Mouse (Mus musculus) liver, adult 2 months (tissue): Measurements from ENCODE around the gene Dnajc13. TPM values are rescaled to one million over a fixed set of nuclear protein-coding genes. Genes with fewer than 3 reads are reported as not detected.

Experiments
- DNase-seq: peaks from one replicate; pipeline ENCODE4 v3.0.0-alpha.2; 2011; ENCODE audit warnings: low read depth, low spot score; ENCODE audit errors: extremely low read depth
- H3K27ac ChIP-seq: fragments of 200-500 bp; replicated peaks from 2 replicates; pipeline ENCODE4 v1.5.1; 2012; ENCODE audit warnings: low read depth, mild to moderate bottlenecking, control low read depth, inconsistent platforms, low read length; ENCODE audit not compliant: insufficient read depth
- H3K27me3 ChIP-seq: fragments of 200-500 bp; 2 replicates; pipeline ENCODE4 v1.6.1; 2012; ENCODE audit warnings: mild to moderate bottlenecking, moderate library complexity, low read length, inconsistent platforms; ENCODE audit not compliant: control insufficient read depth, insufficient read depth
- H3K36me3 ChIP-seq: fragments of 200-500 bp; 2 replicates; pipeline ENCODE4 v1.6.1; 2012; ENCODE audit warnings: low read length, inconsistent platforms; ENCODE audit not compliant: control insufficient read depth, insufficient read depth
- H3K4me1 ChIP-seq: fragments of 200-500 bp; 2 replicates; pipeline ENCODE4 v1.6.1; 2011; ENCODE audit warnings: low read length; ENCODE audit not compliant: control insufficient read depth, insufficient read depth
- H3K4me3 ChIP-seq: fragments of 200-500 bp; 2 replicates; pipeline ENCODE4 v1.5.1; 2011; ENCODE audit warnings: low read depth, mild to moderate bottlenecking, control low read depth, low read length, moderate library complexity; ENCODE audit not compliant: insufficient read depth
- H3K79me2 ChIP-seq: fragments of 200-500 bp; 2 replicates; pipeline ENCODE4 v1.6.1; 2012; ENCODE audit warnings: inconsistent platforms, mild to moderate bottlenecking, low read length, moderate library complexity; ENCODE audit not compliant: control insufficient read depth, insufficient read depth
- H3K9ac ChIP-seq: fragments of 200-500 bp; 2 replicates; pipeline ENCODE4 v1.6.1; 2012; ENCODE audit warnings: low read depth, mild to moderate bottlenecking, control low read depth, inconsistent platforms, low read length
- CTCF ChIP-seq: fragments of 200-500 bp; IDR thresholded peaks from 2 replicates; pipeline ENCODE4 v1.5.1; 2011; ENCODE audit warnings: low read depth, low read length, control low read depth
- POLR2A ChIP-seq: fragments of 200-500 bp; IDR thresholded peaks from 2 replicates; pipeline ENCODE4 v1.6.1; 2011; ENCODE audit warnings: low read length, control low read depth; ENCODE audit not compliant: insufficient read depth; ENCODE audit errors: extremely low read depth
- WGBS: fragments of 180-500 bp; shearing (Covaris S2); methylation state at CpG from one replicate; pipeline ENCODE4 v1.1.7; 2018; 5-methylcytosine and 5-hydroxymethylcytosine counted together
- polyA plus RNA-seq: library from polyadenylated mRNA; depleted of rRNA; stranded (reverse); fragments of >200 nt; gene quantifications from 2 replicates; pipeline ENCODE4 v1.2.3, GENCODE M21; 2012
- total RNA-seq: library from RNA; depleted of rRNA; stranded (reverse); fragments of >200 nt; gene quantifications from 2 replicates; pipeline ENCODE4 v1.2.3, GENCODE M21; 2014

Gene Dnajc13
- total and polyA plus RNA-seq, 2 experiments, result 18.6 to 25.8 TPM

GRCm38 (mm10) chr9:104188704-104189103 lies 74.0 kb downstream of the Dnajc13 start:
- Histone ChIP-seq H3K9ac (no peak overlapping the region), H3K36me3 (peaks cover 52% of the 10 kb centered on the region), H3K27me3 (no peaks in the 10 kb centered on the region), H3K4me1 (peaks cover 10% of the 10 kb centered on the region; the same call in 1 of the 2 replicates), H3K27ac (no peak overlapping the region), H3K79me2 (no peaks in the 10 kb centered on the region), H3K4me3 (no peak overlapping the region)
- no peak for DNase-seq
- TF ChIP-seq CTCF, result no peak
- TF ChIP-seq POLR2A, result no peak
- 89% methylated on average over 1 of the region's 1 CpGs for WGBS

- Histone ChIP-seq H3K4me3 (no peak overlapping the region), H3K27me3 (no peaks in the 10 kb centered on the region), H3K9ac (no peak overlapping the region), H3K4me1 (no peaks in the 10 kb centered on the region), H3K27ac (no peak overlapping the region), H3K79me2 (no peaks in the 10 kb centered on the region), H3K36me3 (peaks cover 60% of the 10 kb centered on the region)
- no peak for TF ChIP-seq CTCF
- no peak for TF ChIP-seq POLR2A
- DNase-seq, result no peak
- 91% methylated on average over 5 of the region's 5 CpGs for WGBS
Observed at GRCm38 (mm10) chr9:104187028-104187427, 75.7 kb downstream of the Dnajc13 start.

GRCm38 (mm10) chr9:104183181-104183580 lies 79.5 kb downstream of the Dnajc13 start:
- no peak overlapping the region for H3K4me3 ChIP-seq
- TF ChIP-seq POLR2A (no peak), CTCF (no peak)
- H3K9ac ChIP-seq, result no peak overlapping the region
- 94% methylated on average over 5 of the region's 5 CpGs for WGBS
- no peak for DNase-seq
- peaks cover 69% of the 10 kb centered on the region for H3K36me3 ChIP-seq
- H3K4me1 ChIP-seq, result no peaks in the 10 kb centered on the region
- H3K27ac ChIP-seq, result no peak overlapping the region
- H3K27me3 ChIP-seq, result no peaks in the 10 kb centered on the region
- no peaks in the 10 kb centered on the region for H3K79me2 ChIP-seq

- TF ChIP-seq POLR2A, result no peak
- no peak for TF ChIP-seq CTCF
- Histone ChIP-seq H3K4me1 (no peaks in the 10 kb centered on the region), H3K9ac (no peak overlapping the region), H3K27me3 (no peaks in the 10 kb centered on the region), H3K4me3 (no peak overlapping the region), H3K27ac (no peak overlapping the region), H3K36me3 (peaks cover 70% of the 10 kb centered on the region), H3K79me2 (no peaks in the 10 kb centered on the region)
- DNase-seq, result no peak
- 97% methylated on average over 5 of the region's 5 CpGs for whole genome bisulfite sequencing
Observed at GRCm38 (mm10) chr9:104182328-104182727, 80.4 kb downstream of the Dnajc13 start.

DNA sequence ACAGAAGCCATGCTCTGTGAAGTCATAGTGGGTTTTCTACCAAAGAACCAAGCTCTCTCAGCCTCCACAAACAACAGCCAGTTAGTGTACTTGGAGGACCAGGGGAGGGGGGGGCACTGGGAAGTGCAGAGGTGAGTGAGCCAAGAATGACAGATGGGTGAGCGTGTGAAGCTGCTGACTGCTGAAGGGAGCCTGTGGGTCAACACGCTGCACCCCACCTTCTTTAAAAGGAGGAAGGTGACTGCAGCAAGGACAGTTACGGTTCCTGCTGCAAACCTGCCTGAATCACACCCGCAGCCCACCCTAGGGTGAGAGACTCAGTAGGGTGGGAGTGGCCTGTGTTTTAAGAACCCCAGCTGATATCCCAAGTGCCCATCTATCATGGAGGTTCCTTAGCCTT lies 81.1 kb downstream of the Dnajc13 start:
- TF ChIP-seq POLR2A (no peak), CTCF (no peak)
- Histone ChIP-seq H3K4me3 (no peak overlapping the region), H3K27ac (no peak overlapping the region), H3K79me2 (no peaks in the 10 kb centered on the region), H3K27me3 (no peaks in the 10 kb centered on the region), H3K36me3 (peaks cover 73% of the 10 kb centered on the region), H3K4me1 (no peaks in the 10 kb centered on the region), H3K9ac (no peak overlapping the region)
- DNase-seq, result no peak
- WGBS, result 97% methylated on average over 4 of the region's 4 CpGs

- Histone ChIP-seq H3K4me3 (no peak overlapping the region), H3K36me3 (peaks cover 80% of the 10 kb centered on the region), H3K27ac (no peak overlapping the region), H3K9ac (no peak overlapping the region), H3K4me1 (no peaks in the 10 kb centered on the region), H3K79me2 (no peaks in the 10 kb centered on the region), H3K27me3 (no peaks in the 10 kb centered on the region)
- WGBS, result 97% methylated on average over 6 of the region's 6 CpGs
- TF ChIP-seq CTCF (no peak), POLR2A (no peak)
- no peak for DNase-seq
Observed at GRCm38 (mm10) chr9:104180046-104180445, 82.7 kb downstream of the Dnajc13 start.
